Mouse (Mus musculus): ENCODE measurements around the gene Pim3.
A peak's percentile ranks its signal among the peaks of the same experiment; 100 is the strongest.

Pim3 gene

GRCm38 (mm10) chr15:88883342-88883741, 21.4 kb downstream of the Pim3 start:
- DNase-seq = no peak

GRCm38 (mm10) chr15:88885376-88885775, 23.4 kb downstream of the Pim3 start:
- DNase-seq = no peak

- no peak for DNase-seq
Observed at GRCm38 (mm10) chr15:88889032-88889431, 27.0 kb downstream of the Pim3 start.

GRCm38 (mm10) chr15:88889994-88890393, 28.0 kb downstream of the Pim3 start:
- DNase-seq = no peak

GRCm38 (mm10) chr15:88890751-88891675, 29.0 kb downstream of the Pim3 start:
- DNase-seq = peak; percentile 94

GRCm38 (mm10) chr15:88891676-88892040, 29.7 kb downstream of the Pim3 start:
- no peak for DNase-seq

- DNase-seq = peak; percentile 58 to 63
Observed at GRCm38 (mm10) chr15:88892252-88892651, 30.3 kb downstream of the Pim3 start.

GRCm38 (mm10) chr15:88892876-88893275, 30.9 kb downstream of the Pim3 start:
- no peak for DNase-seq

- DNase-seq = no peak
Observed at GRCm38 (mm10) chr15:88895119-88895518, 33.1 kb downstream of the Pim3 start.

GRCm38 (mm10) chr15:88895891-88896290, 33.9 kb downstream of the Pim3 start:
- no peak for DNase-seq

GRCm38 (mm10) chr15:88896341-88896980, 34.5 kb downstream of the Pim3 start:
- DNase-seq = no peak

GRCm38 (mm10) chr15:88902200-88902875, 40.4 kb downstream of the Pim3 start:
- DNase-seq = no peak

GRCm38 (mm10) chr15:88903086-88903485, 41.1 kb downstream of the Pim3 start:
- DNase-seq = no peak

GRCm38 (mm10) chr15:88904056-88904811, 42.2 kb downstream of the Pim3 start:
- DNase-seq = no peak

GRCm38 (mm10) chr15:88906347-88906746, 44.4 kb downstream of the Pim3 start:
- DNase-seq = no peak

- no peak for DNase-seq
Observed at GRCm38 (mm10) chr15:88915046-88915445, 53.1 kb downstream of the Pim3 start.

All from kidney, postnatal 36 days (tissue).